Mouse (Mus musculus): ENCODE measurements around the gene Cdh26. TPM values are rescaled to one million over a fixed set of nuclear protein-coding genes. Genes with fewer than 3 reads are reported as not detected.

Cdh26 gene
- polyA plus RNA-seq, 1 experiment from 2014 or later, result 0.43 TPM

GRCm38 (mm10) chr2:178490245-178490920 lies 60.1 kb downstream of the Cdh26 start:
- H3K36me3 ChIP-seq, result no peaks in the 10 kb centered on the region
- 73% methylated on average over 9 of the region's 9 CpGs for WGBS
- H3K9me3 ChIP-seq, result no peaks in the 10 kb centered on the region
- no peak overlapping the region for H3K9ac ChIP-seq
- no peak for ATAC-seq
- H3K27me3 ChIP-seq (replicated peaks), result no peaks in the 10 kb centered on the region
- no peak overlapping the region for H3K4me2 ChIP-seq (replicated peaks)
- H3K27ac ChIP-seq, result no peak overlapping the region
- H3K4me3 ChIP-seq (replicated peaks), result no peak overlapping the region
- H3K4me1 ChIP-seq (replicated peaks), result no peaks in the 10 kb centered on the region

DNA sequence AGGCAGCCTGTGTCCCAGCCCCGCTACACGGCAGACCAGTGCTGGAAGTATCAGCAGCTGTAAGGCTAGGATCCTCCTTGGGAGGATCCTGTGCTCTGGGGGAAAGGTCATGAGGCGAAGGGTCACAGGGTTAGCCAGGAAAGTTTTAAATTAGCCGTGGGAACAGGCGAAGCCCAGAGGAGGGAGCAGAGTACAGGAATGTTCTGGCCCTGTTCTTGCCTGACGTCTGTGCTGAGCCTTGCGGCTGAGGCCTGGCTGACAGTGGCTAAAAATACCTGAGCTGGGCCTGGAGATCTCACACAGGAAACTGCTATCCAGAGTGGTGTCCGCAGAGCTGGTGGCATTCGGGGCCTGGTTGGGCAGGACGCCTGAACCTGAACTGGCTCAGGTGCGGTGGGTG lies 63.7 kb downstream of the Cdh26 start:
- no peak for ATAC-seq
- H3K4me2 ChIP-seq (replicated peaks), result no peak overlapping the region
- no peaks in the 10 kb centered on the region for H3K36me3 ChIP-seq
- 50% methylated on average over 11 of the region's 11 CpGs for WGBS
- peaks cover 10% of the 10 kb centered on the region; the same call in 1 of the 2 replicates for H3K4me1 ChIP-seq (replicated peaks)
- H3K9me3 ChIP-seq, result no peaks in the 10 kb centered on the region
- no peaks in the 10 kb centered on the region for H3K27me3 ChIP-seq (replicated peaks)
- no peak overlapping the region for H3K27ac ChIP-seq
- no peak overlapping the region for H3K9ac ChIP-seq
- H3K4me3 ChIP-seq (replicated peaks), result no peak overlapping the region

DNA sequence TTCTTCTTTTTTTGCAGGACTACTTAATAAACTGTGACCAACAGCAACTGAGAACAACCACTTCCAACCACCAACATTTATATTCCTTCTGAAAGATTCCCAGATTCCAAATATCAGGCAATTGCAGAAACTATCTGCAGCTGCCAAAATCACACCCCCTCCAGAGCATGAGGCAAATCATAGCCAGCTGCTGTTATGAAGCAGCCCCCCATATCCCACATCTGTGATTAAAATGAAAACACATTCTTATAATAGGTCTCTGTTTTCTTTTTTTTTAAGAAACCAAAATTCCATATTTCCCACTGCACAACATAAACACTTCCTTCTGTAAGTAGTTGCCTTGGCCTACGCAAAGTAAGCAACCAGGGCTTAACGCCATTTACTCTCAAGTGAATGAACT lies 65.5 kb downstream of the Cdh26 start:
- Histone ChIP-seq H3K9me3 (no peaks in the 10 kb centered on the region), H3K4me3 (replicated peaks) (no peak overlapping the region), H3K36me3 (no peaks in the 10 kb centered on the region), H3K27me3 (replicated peaks) (no peaks in the 10 kb centered on the region), H3K27ac (no peak overlapping the region), H3K4me1 (replicated peaks) (peaks cover 10% of the 10 kb centered on the region; the same call in 1 of the 2 replicates), H3K4me2 (replicated peaks) (no peak overlapping the region), H3K9ac (no peak overlapping the region)
- no peak for ATAC-seq
- WGBS, result 88% methylated on average over 2 of the region's 2 CpGs

GRCm38 (mm10) chr2:178497900-178498299 lies 67.6 kb downstream of the Cdh26 start:
- Histone ChIP-seq H3K27ac (no peak overlapping the region), H3K27me3 (replicated peaks) (no peaks in the 10 kb centered on the region), H3K4me1 (replicated peaks) (peaks cover 10% of the 10 kb centered on the region; the same call in 1 of the 2 replicates), H3K4me3 (replicated peaks) (no peak overlapping the region), H3K9ac (no peak overlapping the region), H3K36me3 (no peaks in the 10 kb centered on the region), H3K9me3 (no peaks in the 10 kb centered on the region), H3K4me2 (replicated peaks) (no peak overlapping the region)
- 54% methylated on average over 1 of the region's 1 CpGs for WGBS
- no peak for ATAC-seq

DNA sequence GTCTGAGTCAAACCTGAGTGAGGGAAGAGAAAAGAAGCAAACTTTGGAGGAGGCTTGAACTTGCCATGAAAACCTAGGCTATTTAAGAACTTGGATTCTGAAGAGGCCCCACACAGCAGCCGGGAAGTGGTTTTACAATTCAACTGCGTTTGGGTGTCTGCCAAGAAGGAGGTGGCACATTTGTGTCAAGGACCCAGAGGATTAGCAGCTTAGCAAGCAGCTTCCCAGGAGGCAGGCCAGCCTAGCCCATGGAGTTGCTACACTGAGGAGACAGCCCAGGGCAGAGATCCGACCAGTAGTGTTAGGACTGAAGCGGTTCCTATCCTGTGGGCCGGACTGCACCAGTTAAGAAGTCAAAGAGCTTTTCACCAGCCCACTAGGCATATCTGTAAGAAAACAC lies 68.1 kb downstream of the Cdh26 start:
- Histone ChIP-seq H3K4me1 (replicated peaks) (peaks cover 10% of the 10 kb centered on the region; the same call in 1 of the 2 replicates), H3K9ac (no peak overlapping the region), H3K27ac (no peak overlapping the region), H3K4me3 (replicated peaks) (no peak overlapping the region), H3K27me3 (replicated peaks) (no peaks in the 10 kb centered on the region), H3K36me3 (no peaks in the 10 kb centered on the region), H3K4me2 (replicated peaks) (no peak overlapping the region), H3K9me3 (no peaks in the 10 kb centered on the region)
- WGBS, result 47% methylated on average over 5 of the region's 5 CpGs
- ATAC-seq, result peak; percentile 79

GRCm38 (mm10) chr2:178502469-178502868 lies 72.1 kb downstream of the Cdh26 start:
- no peak overlapping the region for H3K27ac ChIP-seq
- no peak overlapping the region for H3K4me3 ChIP-seq (replicated peaks)
- WGBS, result 69% methylated on average over 10 of the region's 10 CpGs
- H3K9ac ChIP-seq, result no peak overlapping the region
- H3K4me2 ChIP-seq (replicated peaks), result no peak overlapping the region
- ATAC-seq, result no peak
- H3K4me1 ChIP-seq (replicated peaks), result peaks cover 7% of the 10 kb centered on the region; the same call in 1 of the 2 replicates
- H3K27me3 ChIP-seq (replicated peaks), result no peaks in the 10 kb centered on the region
- no peaks in the 10 kb centered on the region for H3K36me3 ChIP-seq
- H3K9me3 ChIP-seq, result no peaks in the 10 kb centered on the region

DNA sequence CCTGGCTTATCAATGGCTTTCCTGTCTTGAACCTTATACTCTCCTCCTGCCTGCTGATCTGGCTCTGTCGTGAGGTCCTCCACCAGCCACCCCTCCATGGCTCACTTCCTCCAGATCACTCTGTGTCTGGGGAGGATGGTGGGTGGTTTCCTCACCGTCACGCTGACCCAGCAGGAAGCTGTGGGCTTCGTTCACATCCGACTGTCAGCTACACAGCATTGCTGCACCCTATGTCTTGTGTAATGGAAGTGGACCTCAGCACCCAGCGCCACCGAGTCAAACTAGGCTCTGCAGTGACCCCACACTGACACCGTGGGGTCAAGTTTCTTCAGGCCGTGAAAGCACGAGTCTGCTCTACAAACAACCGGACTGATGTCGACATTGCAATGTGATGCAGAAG lies 75.7 kb downstream of the Cdh26 start:
- Histone ChIP-seq H3K4me2 (replicated peaks) (no peak overlapping the region), H3K27me3 (replicated peaks) (no peaks in the 10 kb centered on the region), H3K4me3 (replicated peaks) (no peak overlapping the region), H3K9me3 (no peaks in the 10 kb centered on the region), H3K27ac (no peak overlapping the region), H3K36me3 (no peaks in the 10 kb centered on the region), H3K4me1 (replicated peaks) (0 out of 2 replicates have a peak, but pooled peaks cover 7% of the 10 kb centered on the region), H3K9ac (no peak overlapping the region)
- ATAC-seq, result no peak
- 58% methylated on average over 12 of the region's 12 CpGs for WGBS

- H3K4me2 ChIP-seq (replicated peaks), result no peak overlapping the region
- H3K27ac ChIP-seq, result no peak overlapping the region
- 39% methylated on average over 6 of the region's 6 CpGs for WGBS
- no peaks in the 10 kb centered on the region for H3K27me3 ChIP-seq (replicated peaks)
- H3K36me3 ChIP-seq, result no peaks in the 10 kb centered on the region
- no peaks in the 10 kb centered on the region for H3K9me3 ChIP-seq
- ATAC-seq, result peak; percentile 56
- no peak overlapping the region for H3K4me3 ChIP-seq (replicated peaks)
- no peak overlapping the region for H3K9ac ChIP-seq
- 0 out of 2 replicates have a peak, but pooled peaks cover 7% of the 10 kb centered on the region for H3K4me1 ChIP-seq (replicated peaks)
Measured at GRCm38 (mm10) chr2:178507379-178508014, 77.2 kb downstream of the Cdh26 start.

DNA sequence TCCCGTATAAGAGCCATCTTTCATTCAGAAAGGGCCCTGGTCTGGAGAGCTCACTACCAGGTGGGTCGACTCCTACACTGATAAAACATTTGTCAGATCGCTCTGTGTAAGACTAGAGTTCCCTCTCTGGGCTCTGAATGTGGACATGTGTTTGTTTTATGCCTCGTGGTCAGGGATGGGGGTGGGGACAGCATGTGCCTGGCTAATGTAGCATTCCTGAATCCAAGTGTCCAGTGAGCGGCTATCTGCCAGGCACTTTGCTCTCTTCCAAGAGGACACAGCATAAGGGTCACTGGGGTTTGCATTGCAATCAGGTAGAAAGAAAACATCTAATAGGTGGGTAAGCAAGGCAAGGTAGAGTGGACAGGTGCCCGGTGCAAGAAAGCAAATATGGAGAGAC lies 77.9 kb downstream of the Cdh26 start:
- Histone ChIP-seq H3K9ac (no peak overlapping the region), H3K36me3 (no peaks in the 10 kb centered on the region), H3K4me1 (replicated peaks) (peaks cover 9% of the 10 kb centered on the region; the same call in 1 of the 2 replicates), H3K4me2 (replicated peaks) (no peak overlapping the region), H3K27ac (no peak overlapping the region), H3K4me3 (replicated peaks) (no peak overlapping the region), H3K9me3 (no peaks in the 10 kb centered on the region), H3K27me3 (replicated peaks) (no peaks in the 10 kb centered on the region)
- WGBS, result 50% methylated on average over 6 of the region's 6 CpGs
- ATAC-seq, result no peak

DNA sequence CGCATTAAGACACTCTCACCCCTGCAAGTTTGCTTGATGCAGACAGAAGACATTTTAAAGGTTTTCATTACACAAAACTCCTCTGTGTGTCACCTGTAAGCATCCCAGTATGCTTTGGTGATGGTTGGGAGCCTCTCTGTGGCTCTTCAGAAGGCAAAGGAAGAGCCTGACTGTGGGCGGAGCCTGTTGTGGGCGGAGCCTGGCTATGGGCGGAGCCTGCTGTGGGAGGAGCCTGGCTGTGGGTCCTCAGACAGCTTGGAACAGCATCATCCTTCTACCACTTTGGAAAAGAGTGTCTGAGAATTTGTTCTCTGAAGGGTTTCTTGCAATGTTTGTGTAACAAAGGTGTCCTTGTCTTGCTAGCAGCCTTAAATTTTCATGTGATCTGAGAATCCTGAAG lies 82.7 kb downstream of the Cdh26 start:
- no peak overlapping the region for H3K9ac ChIP-seq
- no peaks in the 10 kb centered on the region for H3K36me3 ChIP-seq
- WGBS, result 77% methylated on average over 4 of the region's 4 CpGs
- H3K4me1 ChIP-seq (replicated peaks), result peaks cover 16% of the 10 kb centered on the region; the same call in 1 of the 2 replicates
- H3K9me3 ChIP-seq, result no peaks in the 10 kb centered on the region
- H3K27me3 ChIP-seq (replicated peaks), result no peaks in the 10 kb centered on the region
- H3K4me3 ChIP-seq (replicated peaks), result no peak overlapping the region
- ATAC-seq, result no peak
- no peak overlapping the region for H3K4me2 ChIP-seq (replicated peaks)
- H3K27ac ChIP-seq, result no peak overlapping the region

DNA sequence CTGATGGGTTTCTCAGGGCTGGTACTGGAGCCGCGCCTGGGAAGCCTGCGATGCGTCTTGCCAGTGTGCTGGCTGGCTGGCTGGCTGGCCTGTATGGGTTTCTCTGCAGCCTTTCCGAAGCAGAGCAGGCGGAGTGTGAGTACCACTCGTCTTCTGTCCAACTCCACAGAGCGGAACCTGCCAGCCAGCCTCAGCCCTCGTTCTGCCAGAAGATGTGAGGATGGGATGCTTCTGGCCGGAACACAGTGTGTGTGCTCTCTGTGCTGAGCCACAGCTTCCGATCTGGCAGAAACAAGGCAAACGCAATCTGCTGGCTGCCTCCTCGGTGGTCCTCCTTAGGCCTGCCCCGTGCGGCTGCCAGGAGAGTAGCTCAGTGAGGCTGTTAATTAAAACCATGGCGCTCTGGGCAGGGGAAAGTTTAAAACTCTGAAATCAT lies 83.3 kb downstream of the Cdh26 start:
- Histone ChIP-seq H3K4me1 (replicated peaks) (peaks cover 13% of the 10 kb centered on the region; the same call in 1 of the 2 replicates), H3K27me3 (replicated peaks) (no peaks in the 10 kb centered on the region), H3K9me3 (no peaks in the 10 kb centered on the region), H3K4me3 (replicated peaks) (no peak overlapping the region), H3K4me2 (replicated peaks) (no peak overlapping the region), H3K27ac (no peak overlapping the region), H3K9ac (no peak overlapping the region), H3K36me3 (no peaks in the 10 kb centered on the region)
- no peak; the same call in 1 of the 2 replicates for ATAC-seq
- 41% methylated on average over 16 of the region's 16 CpGs for WGBS

GRCm38 (mm10) chr2:178516421-178516820 lies 86.1 kb downstream of the Cdh26 start:
- ATAC-seq, result no peak
- no peaks in the 10 kb centered on the region for H3K9me3 ChIP-seq
- WGBS, result 78% methylated on average over 5 of the region's 5 CpGs
- no peak overlapping the region for H3K4me3 ChIP-seq (replicated peaks)
- no peak overlapping the region for H3K4me2 ChIP-seq (replicated peaks)
- H3K4me1 ChIP-seq (replicated peaks), result peaks cover 9% of the 10 kb centered on the region; the same call in 1 of the 2 replicates
- H3K36me3 ChIP-seq, result no peaks in the 10 kb centered on the region
- H3K9ac ChIP-seq, result no peak overlapping the region
- H3K27ac ChIP-seq, result no peak overlapping the region
- no peaks in the 10 kb centered on the region for H3K27me3 ChIP-seq (replicated peaks)

DNA sequence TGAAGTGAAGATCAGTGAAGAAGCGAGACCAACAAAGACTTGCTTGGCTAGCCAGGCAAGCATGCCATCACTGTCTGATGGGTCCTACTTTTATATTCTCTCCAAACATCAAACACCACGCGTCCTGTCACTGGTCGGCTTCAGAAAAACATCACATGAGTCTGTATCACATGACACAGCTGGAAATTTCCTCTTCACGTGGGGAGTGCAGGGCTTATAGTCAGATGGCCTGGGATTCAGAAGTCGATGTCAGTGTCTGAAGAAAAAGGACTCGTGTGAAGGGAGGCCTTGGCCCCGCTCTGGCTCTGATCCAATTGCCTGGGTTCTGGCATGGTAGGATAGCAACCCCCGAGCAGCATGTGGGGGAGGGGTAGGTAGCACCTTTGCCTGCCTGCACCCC lies 86.6 kb downstream of the Cdh26 start:
- Histone ChIP-seq H3K4me2 (replicated peaks) (no peak overlapping the region), H3K36me3 (no peaks in the 10 kb centered on the region), H3K9ac (no peak overlapping the region), H3K27ac (no peak overlapping the region), H3K27me3 (replicated peaks) (no peaks in the 10 kb centered on the region), H3K9me3 (no peaks in the 10 kb centered on the region), H3K4me1 (replicated peaks) (peaks cover 9% of the 10 kb centered on the region; the same call in 1 of the 2 replicates), H3K4me3 (replicated peaks) (no peak overlapping the region)
- no peak for ATAC-seq
- WGBS, result 76% methylated on average over 9 of the region's 9 CpGs
